ENCODE assay signal across 14 mouse cellular contexts in the genomic region with DNA sequence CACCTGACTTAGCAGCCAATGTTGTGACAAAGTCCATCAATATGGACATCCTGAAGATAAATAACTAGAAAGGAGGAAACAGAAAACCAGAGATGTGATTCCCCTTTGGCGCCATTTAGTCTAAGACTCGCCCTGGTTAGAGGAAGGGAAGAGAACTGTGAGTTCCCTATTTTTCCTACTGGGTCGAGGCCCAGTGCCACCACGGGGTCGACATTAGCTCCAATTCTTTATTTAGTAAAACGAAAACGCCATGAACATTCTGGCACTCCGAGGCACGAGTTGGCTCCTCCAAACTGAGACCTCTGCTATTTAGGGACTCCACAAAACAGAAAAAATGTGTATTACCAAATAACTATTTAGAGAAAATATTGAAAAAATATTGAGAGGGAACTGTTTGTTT.
DNase-seq lines count a peak whose midpoint lies in the region.
"Had no signal": no experiment of that assay in that cellular context is flagged by ENCODE, and none has a peak within 500 bp of the region (broad histone marks: within the 10 kb centered on the region; RNA-seq: fewer than 3 reads in every experiment).

No protein-coding gene starts in this region.

- peak; percentile 49 for DNase-seq in heart, adult 11 months
- DNase-seq in heart, adult 8-10 months (ENCODE audit: low spot score): no peak
- DNase-seq in cerebellum, adult 8-10 months: peak; percentile 6
- DNase-seq in cerebellum, adult 9-10 months: peak; percentile 14
- DNase-seq in cerebellum, postnatal 25 days: peak; percentile 28 to 44
- no peak for DNase-seq in spleen, postnatal 36 days (ENCODE audit: low spot score in 2 of 2)
- DNase-seq: adrenal gland, adult 2 months; adrenal gland, postnatal 36 days; forebrain, postnatal 0 days; gastrocnemius, adult 2 months; gastrocnemius, postnatal 25 days; heart, adult 18-20 months; heart, postnatal 14 days; kidney, adult 11 months had no signal

Comparison
In these comparisons a context has a peak if more than half of its experiments do, and no peak if none do; other contexts are left out.
1. DNase-seq: peak in heart, adult 11 months (single experiment), cerebellum, adult 8-10 months (single experiment), cerebellum, adult 9-10 months (single experiment) and cerebellum, postnatal 25 days (2 of 2); none in heart, adult 8-10 months (single experiment) and spleen, postnatal 36 days (0 of 2).